Mouse (Mus musculus): ENCODE data around the gene Gm13212. TPM values are rescaled to one million over a fixed set of nuclear protein-coding genes. Genes with fewer than 3 reads are reported as not detected.
"Not testable (repeated sequence)": the region's sequence is repeated elsewhere in the genome, so short reads cannot be mapped to it uniquely, and the experiment has no call there.

Gene Gm13212
- total RNA-seq (2021), result 2.0 and 3.1 TPM in 2 replicates
- long read RNA-seq, experiment 1, partial matches to known transcripts, result 0 of 2 reads
- long read RNA-seq, experiment 1, other reads (novel, unspliced or antisense), result 2 of 2 reads
- long read RNA-seq, experiment 2, partial matches to known transcripts, result 0 of 1 reads
- long read RNA-seq, experiment 2, other reads (novel, unspliced or antisense), result 0 of 1 reads

DNA sequence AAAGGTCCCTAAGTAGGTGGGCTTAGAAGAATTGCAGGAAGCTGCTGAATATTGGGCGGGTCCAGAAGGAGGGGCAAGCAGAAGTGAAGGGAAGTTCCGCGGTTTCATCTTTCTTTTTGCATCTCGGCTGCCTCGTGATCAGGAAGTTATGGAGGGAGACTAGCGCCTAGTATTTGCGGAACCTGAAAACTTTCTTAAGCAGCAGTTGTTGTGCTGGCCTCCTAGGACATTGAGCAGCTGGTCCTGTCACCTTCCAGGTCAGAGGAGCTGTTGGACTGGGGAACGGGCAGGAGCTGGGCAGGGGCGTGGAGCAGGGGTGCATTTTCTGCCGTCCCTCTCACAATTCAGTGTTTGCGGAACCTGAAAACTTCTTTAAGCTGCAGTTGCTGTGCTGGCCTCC is at the start of gene Gm13212:
Gene Gm13212 (plus strand): TSS at position 89 of the 400 bp plus-strand sequence.
- DNase-seq, result peak; percentile 37

DNA sequence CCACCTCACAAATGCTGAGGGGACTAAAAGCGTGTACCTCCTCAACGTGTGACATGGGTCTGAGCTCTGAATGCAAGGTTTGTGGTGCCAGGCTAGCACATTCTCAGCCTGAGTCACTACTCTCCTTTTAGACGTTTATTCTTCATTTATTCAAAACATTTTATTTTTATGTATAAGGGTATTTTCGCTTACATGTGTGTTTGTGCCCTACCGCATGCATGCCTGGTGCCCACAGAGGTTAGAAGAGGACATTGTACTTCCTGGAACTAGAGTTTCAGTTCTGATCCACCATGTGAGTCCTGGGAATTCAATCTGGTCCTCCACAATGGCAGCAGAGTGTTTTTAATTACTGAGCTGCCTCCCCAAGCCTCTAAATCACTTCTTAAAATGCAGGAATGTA is 41.1 kb upstream of the Gm13212 start:
- DNase-seq, result not testable (repeated sequence)

GRCm38 (mm10) chr4:145545106-145545505 is 39.9 kb upstream of the Gm13212 start:
- not testable (repeated sequence) for DNase-seq

GRCm38 (mm10) chr4:145545734-145546349 is 39.1 kb upstream of the Gm13212 start:
- DNase-seq, result not testable (repeated sequence)

- not testable (repeated sequence) for DNase-seq
These were observed 38.5 kb upstream of the Gm13212 start for GRCm38 (mm10) chr4:145546477-145546876.

DNA sequence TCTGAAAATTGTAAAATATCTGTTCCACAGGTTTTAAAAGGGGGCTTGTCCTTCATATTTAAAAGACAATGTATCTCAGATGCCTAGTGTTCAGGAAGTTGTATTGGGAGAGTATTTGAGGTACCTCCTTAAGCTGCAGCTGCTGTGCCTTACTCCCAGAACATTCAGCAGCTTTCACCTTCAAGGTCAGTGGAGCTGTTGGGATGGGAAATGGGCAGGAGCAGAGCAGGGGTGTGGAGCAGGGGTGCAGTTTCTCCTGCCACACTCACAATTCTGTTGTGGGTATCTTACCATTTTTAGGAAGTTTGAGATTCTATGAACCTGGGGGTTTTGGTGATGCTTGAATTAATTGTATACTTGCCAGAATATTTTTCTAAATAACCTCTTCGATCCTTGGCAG is 28.3 kb upstream of the Gm13212 start:
- DNase-seq, result no peak

GRCm38 (mm10) chr4:145559505-145560099 is 25.4 kb upstream of the Gm13212 start:
- DNase-seq, result no peak

- DNase-seq, result no peak
These were observed 20.7 kb upstream of the Gm13212 start for GRCm38 (mm10) chr4:145564111-145564821.

GRCm38 (mm10) chr4:145570461-145570860 is 14.5 kb upstream of the Gm13212 start:
- not testable (repeated sequence) for DNase-seq

DNA sequence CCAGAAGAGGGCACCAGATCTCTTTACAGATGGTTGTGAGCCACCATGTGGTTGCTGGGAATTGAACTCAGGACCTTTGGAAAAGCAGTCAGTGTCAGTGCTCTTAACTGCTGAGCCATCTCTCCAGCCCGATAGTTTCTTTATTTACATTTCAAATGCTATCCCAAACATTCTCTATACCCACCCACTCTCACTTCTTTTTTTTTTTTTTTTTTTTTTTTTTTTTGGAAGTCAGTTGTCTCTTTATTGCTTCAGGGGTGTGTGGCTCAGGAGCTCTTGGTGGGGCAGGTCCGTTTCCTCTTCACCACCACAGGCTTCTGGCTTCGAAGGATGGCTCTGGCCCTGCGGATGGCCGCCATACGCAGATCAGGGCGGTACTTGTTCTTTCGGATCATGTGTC is 8.3 kb upstream of the Gm13212 start:
- DNase-seq, result not testable (repeated sequence)

DNA sequence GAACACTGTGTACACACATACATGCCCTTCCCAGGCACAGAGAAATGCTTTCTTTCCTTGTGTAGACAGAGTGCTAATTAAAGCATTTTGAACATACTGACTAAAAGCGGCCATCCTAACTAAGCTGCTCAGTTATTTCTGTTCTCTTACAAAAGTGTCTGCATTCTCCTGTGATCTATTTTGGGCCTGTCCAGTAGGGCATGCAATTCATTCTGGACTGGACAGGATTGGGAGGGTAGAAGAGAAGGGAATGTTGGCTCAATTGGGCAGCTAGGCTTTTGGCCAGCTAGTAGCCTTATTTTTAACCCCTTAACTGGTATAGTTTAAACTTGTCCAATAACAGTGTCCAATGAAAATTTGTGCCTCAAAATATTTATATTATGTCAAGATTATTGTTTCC is 4.6 kb upstream of the Gm13212 start:
- not testable (repeated sequence) for DNase-seq

DNA sequence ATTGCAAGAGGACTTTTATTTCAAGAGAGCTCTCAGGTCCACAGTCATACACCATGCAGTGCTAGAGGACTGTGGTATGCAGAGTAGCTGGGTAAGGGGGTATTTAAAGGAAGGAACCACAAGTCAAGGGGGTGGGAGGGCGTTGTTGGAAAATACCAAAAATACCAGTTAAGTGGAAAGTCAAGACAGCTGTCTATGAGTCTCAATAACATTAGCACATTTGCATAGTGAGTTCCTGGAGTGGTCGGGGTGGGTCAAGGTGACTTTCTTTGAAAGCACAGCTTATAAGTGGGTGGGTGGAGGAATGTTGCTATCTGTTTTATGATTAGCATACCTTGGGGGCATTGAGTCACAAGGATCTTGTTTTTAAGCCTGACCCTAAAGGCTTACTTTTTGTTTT is 1.1 kb downstream of the Gm13212 start:
- not testable (repeated sequence) for DNase-seq

GRCm38 (mm10) chr4:145594183-145594582 is 9.2 kb downstream of the Gm13212 start:
- DNase-seq, result not testable (repeated sequence)

- not testable (repeated sequence) for DNase-seq
These were observed 9.8 kb downstream of the Gm13212 start for GRCm38 (mm10) chr4:145594798-145595197.

DNA sequence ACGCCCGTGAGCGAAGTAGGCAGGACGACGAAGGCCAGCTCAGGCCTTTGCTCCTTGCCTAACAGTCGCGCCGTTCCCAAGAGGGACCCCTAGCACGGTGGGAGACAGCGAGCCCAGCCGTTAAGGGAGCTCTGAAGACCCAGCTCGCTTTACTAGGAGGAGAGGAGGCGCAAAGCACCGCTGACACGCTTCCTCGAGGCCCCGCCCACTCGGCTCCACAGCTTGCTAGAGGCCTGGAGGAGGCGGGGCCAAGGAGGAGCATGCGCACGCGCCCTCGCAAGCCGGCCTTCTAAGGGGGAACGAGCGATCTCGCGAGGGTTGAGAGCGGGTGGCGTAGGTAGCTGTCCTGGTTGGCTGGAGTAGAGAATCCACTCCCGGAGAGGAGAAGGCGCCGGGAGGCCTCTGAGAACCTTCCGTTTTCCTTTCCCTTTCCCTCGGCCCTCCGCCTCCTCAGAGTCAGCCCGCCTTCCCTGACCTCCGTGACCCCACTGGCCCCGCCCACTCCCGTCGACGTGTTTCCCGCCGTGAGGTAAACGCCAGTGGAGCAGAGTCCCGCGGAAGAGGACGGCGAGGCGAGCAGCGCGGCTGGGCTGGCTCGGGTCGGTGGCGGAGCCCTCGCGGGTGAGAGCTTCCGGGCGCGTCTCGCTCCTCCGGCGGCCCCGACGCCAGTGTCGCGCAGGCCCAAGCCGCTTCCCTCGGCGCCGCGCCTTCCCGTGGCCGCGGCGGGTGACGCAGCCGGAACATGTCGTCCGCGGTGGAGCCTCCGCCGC is 55.6 kb downstream of the Gm13212 start:
- DNase-seq, result peak; percentile 4

- DNase-seq, result not testable (repeated sequence)
These were observed 85.4 kb downstream of the Gm13212 start, which contains the start of gene Zfp980 for GRCm38 (mm10) chr4:145670385-145670784. Gene Zfp980, plus strand, starts transcription at chr4:145670685.

DNA sequence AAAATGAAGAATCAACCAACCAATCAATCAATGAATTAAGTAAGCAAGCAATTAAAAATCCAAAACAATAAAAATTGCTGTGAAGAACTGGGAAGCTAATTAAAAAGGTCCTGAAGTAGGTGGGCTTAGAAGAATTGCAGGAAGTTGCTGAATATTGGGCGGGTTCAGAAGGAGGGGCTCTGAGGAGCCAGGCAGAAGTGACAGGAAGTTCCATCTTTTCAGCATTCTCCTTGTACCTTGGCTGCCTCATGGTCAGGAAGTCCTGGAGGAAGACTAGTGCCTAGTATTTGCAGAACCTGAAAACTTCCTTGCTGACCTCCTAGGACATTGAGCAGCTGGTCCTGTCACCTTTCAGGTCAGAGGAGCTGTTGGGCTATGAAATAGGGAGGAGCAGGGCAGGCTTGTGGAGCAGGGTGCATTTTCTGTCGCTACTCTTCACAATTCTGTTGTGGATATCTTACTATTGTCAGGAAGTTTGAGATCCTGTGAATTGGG is 89.4 kb downstream of the Gm13212 start:
- not testable (repeated sequence) for DNase-seq

Data from adrenal gland, postnatal 14 days (tissue).